Mouse (Mus musculus) G1E-ER4 (cell line): ENCODE data around the gene Iqgap2. TPM values are rescaled to one million over a fixed set of nuclear protein-coding genes. Genes with fewer than 3 reads are reported as not detected.

Experiments used
- GATA1 ChIP-seq: IDR thresholded peaks from one replicate; pipeline ENCODE4 v1.8.0; 2012; ENCODE audit warnings: low read length, inconsistent platforms
- polyA plus RNA-seq: library from polyadenylated mRNA; stranded (reverse); fragments of >175 nt; gene quantifications from 2 replicates; pipeline ENCODE4 v1.2.3, GENCODE M21; 2012

Iqgap2 gene
- polyA plus RNA-seq, 1 experiment = 4.4 TPM

GRCm38 (mm10) chr13:95890851-95891471 is 761 bp downstream of the Iqgap2 start:
- no peak for TF ChIP-seq GATA1

DNA sequence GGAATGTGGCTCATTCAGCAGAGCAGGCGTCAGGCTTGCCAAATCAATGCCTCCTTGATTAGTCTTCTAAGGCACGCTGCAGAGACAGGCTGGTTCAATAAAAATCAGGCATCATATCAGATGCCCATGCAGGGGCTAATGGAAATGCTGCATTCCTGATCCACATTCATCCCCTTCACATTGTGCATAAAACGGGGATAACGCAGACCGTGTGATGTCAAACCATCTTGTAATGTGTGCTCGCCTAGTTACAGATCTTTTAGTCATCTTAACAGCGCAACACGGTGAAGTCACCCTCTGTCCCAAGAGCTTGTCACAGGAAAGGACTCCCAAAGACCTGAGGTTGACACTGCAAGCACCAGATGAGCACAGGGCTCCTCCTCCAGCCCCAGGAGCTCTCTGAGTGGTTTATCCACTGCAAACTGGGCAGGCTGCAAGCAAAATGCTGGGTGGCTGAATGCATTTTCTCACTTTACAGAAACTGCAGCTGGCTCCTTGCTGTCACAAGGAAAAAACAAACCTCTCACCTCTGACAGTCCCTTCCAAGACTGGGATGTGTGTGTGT is 1.7 kb downstream of the Iqgap2 start:
- TF ChIP-seq GATA1 = no peak

- TF ChIP-seq GATA1 = no peak
These were observed 2.4 kb downstream of the Iqgap2 start for GRCm38 (mm10) chr13:95889366-95889765.

GRCm38 (mm10) chr13:95888621-95889020 is 3.1 kb downstream of the Iqgap2 start:
- no peak for TF ChIP-seq GATA1

DNA sequence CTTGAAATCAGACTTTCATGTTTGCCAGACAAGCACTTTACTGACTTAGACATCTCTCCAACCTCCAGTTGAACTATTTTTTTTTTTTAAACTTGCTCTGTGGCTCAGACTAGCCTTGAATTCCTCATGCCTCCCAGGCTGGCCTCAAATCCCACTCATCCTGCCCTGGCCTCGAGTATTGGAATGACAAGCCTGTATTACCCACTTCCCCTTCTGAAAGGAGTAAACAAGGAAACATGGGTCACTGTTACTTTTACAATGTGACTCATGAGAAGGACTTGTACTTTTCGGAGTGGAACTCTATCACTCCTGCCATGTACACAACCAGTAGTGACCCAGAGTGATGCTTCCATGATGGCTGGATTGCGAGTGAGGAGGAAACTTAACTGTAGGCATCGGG is 3.6 kb downstream of the Iqgap2 start:
- TF ChIP-seq GATA1 = no peak

DNA sequence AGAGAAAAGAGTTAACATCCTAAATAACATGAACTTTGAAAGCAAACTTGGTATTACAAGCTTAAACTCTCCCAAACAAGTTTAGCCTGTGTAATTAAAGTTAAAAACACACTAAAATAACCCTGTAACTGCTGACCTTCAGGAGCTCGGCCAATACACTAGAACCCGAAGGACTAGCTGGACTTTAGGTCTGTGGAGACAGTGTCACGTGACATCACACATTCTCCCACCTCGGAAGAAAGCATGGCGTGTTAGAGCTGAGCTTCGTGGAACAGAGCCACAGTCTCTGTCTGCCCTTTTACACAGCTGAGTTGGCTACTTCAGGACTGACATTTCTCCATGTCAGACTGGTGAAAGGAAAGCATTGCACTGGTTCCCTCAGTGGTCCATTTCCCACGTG is 4.3 kb downstream of the Iqgap2 start:
- TF ChIP-seq GATA1 = no peak

- no peak for TF ChIP-seq GATA1
These were observed 7.3 kb downstream of the Iqgap2 start for GRCm38 (mm10) chr13:95884455-95884854.

GRCm38 (mm10) chr13:95882001-95882400 is 9.7 kb downstream of the Iqgap2 start:
- no peak for TF ChIP-seq GATA1

DNA sequence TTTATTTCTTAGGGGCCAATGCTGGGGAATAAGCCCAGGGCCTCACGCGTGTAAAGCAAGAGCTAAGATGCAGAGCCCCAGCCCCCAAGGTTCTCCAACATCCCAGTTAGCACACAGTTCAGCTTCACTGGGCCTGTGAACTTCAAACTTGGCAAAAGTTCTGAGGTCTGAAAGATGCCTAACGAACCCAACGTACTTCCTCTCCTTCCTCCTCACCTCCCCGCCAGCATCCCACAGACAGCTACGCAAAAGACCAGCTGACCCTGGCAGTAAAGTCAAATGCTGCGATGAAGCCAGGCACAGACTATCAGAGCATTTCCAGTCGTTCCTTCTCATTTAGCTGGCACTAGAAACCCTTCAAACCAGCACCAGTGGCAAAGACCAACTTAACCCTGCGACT is 10.3 kb downstream of the Iqgap2 start:
- no peak for TF ChIP-seq GATA1

GRCm38 (mm10) chr13:95880633-95881032 is 11.1 kb downstream of the Iqgap2 start:
- TF ChIP-seq GATA1 = no peak

- TF ChIP-seq GATA1 = no peak
These were observed 19.7 kb downstream of the Iqgap2 start for GRCm38 (mm10) chr13:95871993-95872392.

GRCm38 (mm10) chr13:95870626-95871025 is 21.1 kb downstream of the Iqgap2 start:
- TF ChIP-seq GATA1 = no peak

- TF ChIP-seq GATA1 = no peak
These were observed 22.7 kb downstream of the Iqgap2 start for GRCm38 (mm10) chr13:95868896-95869540.

GRCm38 (mm10) chr13:95862201-95862600 is 29.5 kb downstream of the Iqgap2 start:
- TF ChIP-seq GATA1 = no peak

- TF ChIP-seq GATA1 = no peak
These were observed 32.5 kb downstream of the Iqgap2 start for GRCm38 (mm10) chr13:95859271-95859670.

DNA sequence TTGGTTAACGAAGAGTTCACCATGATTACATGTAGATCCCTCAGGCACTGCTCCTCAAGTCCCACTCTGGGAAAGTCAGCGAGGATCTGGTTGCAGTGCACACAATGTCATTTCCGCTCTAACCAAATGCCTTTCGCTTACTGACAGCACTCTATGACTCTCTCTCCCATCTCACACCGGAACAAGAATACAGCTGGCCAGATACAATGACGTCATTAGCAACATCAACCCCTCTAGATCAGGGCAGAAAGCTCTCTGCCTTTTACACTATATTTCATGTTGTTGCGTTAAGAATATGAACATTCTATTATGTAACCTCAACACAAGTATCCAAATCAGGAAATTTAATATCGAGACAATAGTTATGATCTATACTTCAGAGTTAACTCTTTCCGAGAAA is 32.9 kb downstream of the Iqgap2 start:
- no peak for TF ChIP-seq GATA1

DNA sequence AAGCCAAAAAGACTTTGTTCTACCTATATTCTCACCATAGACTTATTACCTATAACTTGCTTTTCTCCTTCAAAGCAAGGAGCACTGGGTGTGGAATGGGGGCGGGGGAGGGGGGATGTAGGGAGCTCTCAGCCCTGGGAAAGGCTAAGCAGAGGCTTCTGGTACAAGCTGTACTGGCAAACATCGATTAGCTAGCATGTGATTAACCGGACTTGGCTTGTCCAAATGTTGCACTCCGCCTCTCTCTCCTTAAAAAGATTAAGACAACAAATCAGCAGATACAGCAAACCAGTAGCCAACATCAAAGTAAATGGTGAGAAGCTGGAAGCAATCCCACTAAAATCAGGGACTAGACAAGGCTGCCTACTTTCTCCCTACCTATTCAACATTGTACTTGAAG is 36.2 kb downstream of the Iqgap2 start:
- no peak for TF ChIP-seq GATA1
